9 mouse cellular contexts compared by ENCODE assay signal in genomic region chr9:118942030-118942429, GRCm38 (mm10).
"Had no signal": no experiment of that assay in that cellular context is flagged by ENCODE, and none has a peak within 500 bp of the region (broad histone marks: within the 10 kb centered on the region; RNA-seq: fewer than 3 reads in every experiment).

No protein-coding gene starts in this region.

- H3K4me3 ChIP-seq: left cerebral cortex, adult 2 months; liver, embryonic 13.5 days had no signal

- H3K27me3 ChIP-seq: liver, embryonic 13.5 days had no signal

- H3K36me3 ChIP-seq: liver, embryonic 13.5 days had no signal

- H3K27ac ChIP-seq: left cerebral cortex, adult 2 months; liver, embryonic 13.5 days had no signal

- DNase-seq: kidney, adult 18-20 months; layer of hippocampus, postnatal 36 days; liver, embryonic 13.5 days; lung, embryonic 14.5 days; lung, postnatal 14 days; midbrain, embryonic 14.5 days; thymus, adult 18-20 months; thymus, postnatal 36 days had no signal
